Mouse (Mus musculus) kidney, postnatal 10 days (tissue): ENCODE results near the gene Pgp.
"Not testable (repeated sequence)": the region's sequence is repeated elsewhere in the genome, so short reads cannot be mapped to it uniquely, and the experiment has no call there.

Experiments used
- DNase-seq: peaks from one replicate; pipeline ENCODE4 v3.0.0; 2021; ENCODE audit warnings: mixed read lengths

Gene Pgp

GRCm38 (mm10) chr17:24469910-24470602 lies at the start of gene Pgp, which contains the start of gene E4f1:
TSS of gene Pgp (plus strand) at chr17:24470392.
TSS of gene E4f1 (minus strand) at chr17:24470313.
- DNase-seq: peak; percentile 99

- DNase-seq: no peak
Measured at GRCm38 (mm10) chr17:24423114-24423513, 47.1 kb upstream of the Pgp start.

- DNase-seq: no peak
Measured at GRCm38 (mm10) chr17:24424489-24424888, 45.7 kb upstream of the Pgp start.

DNA sequence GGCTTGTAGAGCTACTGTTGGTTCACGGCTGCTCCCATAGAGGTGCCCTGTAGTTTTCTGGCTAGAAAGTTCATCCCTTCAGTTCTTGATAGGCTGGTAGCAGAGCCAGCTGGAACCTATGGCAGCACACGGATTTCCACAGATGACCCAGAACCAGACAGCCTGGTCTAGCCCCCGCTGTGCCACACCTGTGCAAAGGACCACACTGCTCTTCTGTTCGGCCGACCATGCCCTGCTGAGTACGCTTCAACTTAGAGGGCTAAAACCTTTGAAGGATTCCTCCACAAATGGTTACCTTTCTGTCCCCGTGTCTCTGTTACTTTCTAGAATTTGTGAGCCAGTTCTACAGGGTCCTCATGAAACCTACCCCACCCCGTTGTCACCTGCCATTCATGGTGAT lies 44.9 kb upstream of the Pgp start:
- not testable (repeated sequence) for DNase-seq

GRCm38 (mm10) chr17:24425905-24426304 lies 44.3 kb upstream of the Pgp start:
- no peak for DNase-seq

DNA sequence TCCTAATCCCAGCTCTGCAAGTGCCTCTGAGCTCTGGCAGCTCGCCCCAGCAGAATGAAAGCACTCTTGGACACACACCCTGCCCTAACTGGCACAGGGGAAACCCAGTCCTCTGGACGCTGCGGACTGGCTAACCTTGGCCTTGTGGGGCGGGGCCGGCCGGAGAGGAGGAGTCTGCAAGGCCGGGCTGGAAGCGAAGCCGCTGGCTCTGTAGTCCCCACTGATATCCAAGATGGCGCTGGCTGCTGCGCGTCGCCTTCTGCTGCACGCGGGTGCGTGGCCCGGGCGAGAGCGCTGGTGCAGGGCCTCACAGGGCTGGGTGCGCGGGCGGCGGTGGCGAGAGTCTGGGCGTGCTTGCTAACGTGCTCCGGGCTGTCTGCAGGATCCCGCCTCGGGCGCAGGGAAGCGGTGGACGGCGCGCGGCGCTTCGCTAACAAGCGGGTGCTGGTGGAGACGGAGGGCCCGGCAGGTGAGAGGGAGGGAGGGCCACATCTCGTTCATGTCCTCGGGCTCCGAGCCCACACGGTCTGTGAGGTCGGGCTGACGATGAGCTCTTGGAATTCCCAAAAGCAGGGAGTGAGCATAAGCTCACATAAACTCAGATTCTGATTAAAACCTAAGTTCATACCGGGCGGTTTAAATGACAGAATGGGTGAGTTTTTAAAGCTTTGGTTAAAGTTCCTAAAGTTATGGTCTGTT lies 43.6 kb upstream of the Pgp start, which contains the start of gene Eci1:
Gene Eci1, plus strand, starts transcription at position 171 of the 699 bp plus-strand sequence.
- peak; percentile 97 for DNase-seq

GRCm38 (mm10) chr17:24427170-24427557 lies 43.0 kb upstream of the Pgp start:
- no peak for DNase-seq

DNA sequence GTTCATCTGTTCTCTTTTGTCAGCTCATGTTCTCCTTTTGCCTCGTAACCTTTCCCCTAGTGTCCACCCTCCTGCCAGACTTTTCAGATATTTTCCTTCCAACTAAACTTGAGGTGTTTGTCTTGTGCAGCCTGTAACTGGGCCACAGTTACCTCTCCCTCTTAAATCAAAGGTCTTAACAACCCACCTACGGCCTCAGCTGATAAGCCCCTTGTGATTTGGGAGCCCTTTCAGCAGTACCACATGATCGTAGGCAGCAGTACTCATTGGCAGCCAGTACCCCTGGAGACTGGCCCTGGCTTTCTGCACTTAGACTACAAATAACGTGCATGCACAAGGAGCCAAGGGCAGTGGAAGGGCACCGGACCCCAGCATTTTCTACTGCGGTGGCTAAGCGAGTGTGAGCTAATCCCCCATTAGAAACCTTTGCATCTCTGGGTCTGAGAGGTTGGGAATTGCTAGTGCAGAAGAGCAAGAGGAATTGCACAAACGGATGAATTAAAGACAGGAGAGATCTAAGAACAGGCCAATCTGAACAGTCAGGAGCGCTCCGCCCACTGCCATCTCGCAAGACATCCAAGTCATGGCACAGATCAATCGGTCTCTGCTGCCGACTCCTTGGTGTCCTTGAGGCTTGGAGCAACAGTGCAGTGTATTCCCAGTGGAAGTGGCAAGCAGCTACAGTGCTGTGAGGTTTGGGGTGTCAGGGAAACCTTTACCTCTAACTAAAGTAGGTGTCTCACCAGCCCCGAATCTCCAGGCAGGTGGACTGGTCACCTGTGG lies 40.8 kb upstream of the Pgp start:
- no peak for DNase-seq

DNA sequence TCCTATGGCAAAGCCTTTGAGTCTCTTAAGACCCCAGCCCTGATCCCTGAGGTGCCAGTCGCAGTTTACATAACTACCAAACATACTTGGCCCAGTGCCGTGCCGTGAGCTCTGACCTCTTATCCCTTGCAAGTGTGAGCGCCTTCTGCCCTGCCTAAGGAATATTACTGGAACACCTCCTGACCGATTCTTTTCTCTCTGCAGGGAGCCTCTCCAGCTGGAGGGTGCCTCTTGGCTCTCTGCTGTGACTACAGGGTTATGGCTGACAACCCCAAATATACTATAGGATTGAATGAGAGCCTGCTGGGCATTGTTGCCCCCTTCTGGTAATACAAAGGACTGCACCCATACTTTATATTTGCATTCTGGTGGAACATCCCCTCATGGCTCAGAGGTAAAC lies 33.2 kb upstream of the Pgp start:
- no peak for DNase-seq

DNA sequence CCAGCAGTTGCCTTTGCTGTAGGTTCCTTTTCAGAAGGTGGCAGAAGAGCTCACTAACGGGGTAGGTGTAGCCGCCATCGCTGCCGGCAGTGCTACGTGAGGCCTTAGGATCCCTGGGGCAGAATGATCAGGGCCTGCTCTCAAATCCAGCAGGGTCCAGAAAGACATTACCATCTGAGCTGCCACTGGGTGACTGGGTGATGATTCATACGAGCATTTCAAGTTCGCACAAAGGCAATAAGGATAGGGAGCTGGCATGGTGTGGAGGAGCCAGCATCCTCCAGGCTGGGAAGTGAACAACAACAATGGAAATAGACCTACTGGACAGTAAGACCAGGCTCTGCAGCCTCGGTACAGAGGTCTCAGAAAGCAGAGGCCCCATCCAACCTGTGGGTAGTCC lies 29.8 kb upstream of the Pgp start:
- DNase-seq: no peak

GRCm38 (mm10) chr17:24441148-24441547 lies 29.0 kb upstream of the Pgp start:
- no peak for DNase-seq

GRCm38 (mm10) chr17:24442107-24442506 lies 28.1 kb upstream of the Pgp start:
- no peak for DNase-seq

GRCm38 (mm10) chr17:24442632-24443155 lies 27.5 kb upstream of the Pgp start, which contains the start of gene Dnase1l2:
TSS of gene Dnase1l2 (minus strand) at chr17:24443105.
- no peak for DNase-seq

DNA sequence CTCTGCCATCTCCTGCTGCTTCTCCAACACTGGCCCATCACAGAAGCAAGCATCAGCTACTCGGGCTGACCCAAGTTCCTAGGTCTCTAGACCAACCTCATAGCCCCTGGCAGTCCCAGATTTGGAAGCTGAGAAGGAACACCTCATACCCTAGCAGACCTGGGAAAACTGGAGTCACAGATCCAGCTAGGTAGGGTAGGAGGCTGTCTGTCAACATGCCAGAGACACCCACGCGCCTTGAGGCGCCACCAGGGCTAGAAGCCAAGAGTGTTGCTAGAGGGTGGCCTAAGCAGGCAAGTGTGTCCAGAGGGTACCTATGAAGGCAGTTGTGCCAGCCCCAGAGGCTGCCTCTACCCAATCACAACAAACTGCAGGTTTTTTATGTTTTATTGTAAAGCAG lies 26.8 kb upstream of the Pgp start:
- peak; percentile 48 for DNase-seq

- DNase-seq: no peak
Measured at GRCm38 (mm10) chr17:24446590-24446989, 23.6 kb upstream of the Pgp start.

- DNase-seq: no peak
Measured at GRCm38 (mm10) chr17:24449507-24449906, 20.7 kb upstream of the Pgp start.

DNA sequence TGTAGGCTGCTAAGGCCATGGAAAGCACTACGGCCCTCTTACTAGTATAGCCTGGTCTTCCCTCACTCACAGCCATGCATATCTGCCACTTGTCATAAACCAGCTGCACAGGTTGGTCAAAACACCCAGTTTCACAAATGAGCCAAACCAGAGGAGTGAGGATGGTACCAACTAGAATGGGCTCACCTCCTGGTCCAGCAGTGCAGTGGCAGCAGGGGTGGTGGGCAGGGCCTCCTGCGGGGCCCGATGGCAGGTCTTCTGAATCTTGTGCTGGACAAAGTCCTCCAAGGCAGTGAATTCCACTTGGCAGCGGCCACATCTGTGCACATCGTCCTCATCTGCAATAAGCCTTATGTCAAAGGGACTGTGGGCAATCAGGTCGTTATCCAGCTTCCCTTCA lies 19.0 kb upstream of the Pgp start:
- DNase-seq: no peak

- no peak for DNase-seq
Measured at GRCm38 (mm10) chr17:24453372-24453771, 16.8 kb upstream of the Pgp start.

- no peak for DNase-seq
Measured at GRCm38 (mm10) chr17:24454218-24454755, 15.9 kb upstream of the Pgp start.

DNA sequence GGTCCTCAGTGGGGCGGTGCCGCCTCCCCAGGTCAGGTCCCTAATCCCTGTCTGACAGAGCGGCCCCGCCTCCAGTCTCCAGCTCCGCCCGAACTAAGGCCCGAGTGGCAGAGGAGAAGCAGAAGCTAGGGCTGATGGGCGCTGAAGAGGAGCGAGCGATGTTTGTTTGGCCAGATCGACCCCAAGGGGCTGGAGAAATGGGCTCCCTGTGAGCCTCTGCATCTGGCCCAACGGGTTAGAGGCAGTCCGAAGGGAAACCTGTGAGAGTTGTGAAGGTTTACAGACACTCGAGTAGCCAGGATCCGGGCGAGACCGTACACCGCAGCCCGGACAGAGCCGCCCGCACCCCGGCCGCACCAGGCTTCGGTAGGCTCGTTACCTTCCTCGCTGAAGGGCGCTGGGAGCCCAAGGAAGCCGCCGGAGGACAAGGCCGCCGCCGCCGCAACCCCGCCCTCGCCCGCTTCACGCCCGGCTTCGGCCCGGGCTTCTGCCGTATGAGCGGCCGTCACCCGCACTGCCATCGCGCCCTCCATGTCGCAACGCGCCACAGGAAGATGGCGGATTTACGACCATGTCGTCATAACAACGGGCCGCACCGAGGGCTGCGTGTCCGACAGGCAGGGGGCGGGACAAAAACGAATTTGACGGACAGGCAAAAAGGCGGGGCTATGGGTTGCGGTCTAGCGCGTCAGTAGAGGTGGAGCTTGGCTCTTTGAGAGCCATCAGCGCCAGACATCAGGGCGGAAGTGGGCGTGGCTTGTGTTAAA lies 15.3 kb upstream of the Pgp start:
- DNase-seq: peak; percentile 100

GRCm38 (mm10) chr17:24455523-24456206 lies 14.5 kb upstream of the Pgp start:
- DNase-seq: peak; percentile 19

GRCm38 (mm10) chr17:24461580-24461979 lies 8.6 kb upstream of the Pgp start:
- peak; percentile 44 for DNase-seq
